ENCODE assay signal across 8 mouse cellular contexts in genomic region chr17:83215529-83216244, GRCm38 (mm10). TPM values are rescaled to one million over a fixed set of nuclear protein-coding genes. Genes with fewer than 3 reads are reported as not detected.
DNase-seq lines count a peak whose midpoint lies in the region; ATAC-seq and TF ChIP-seq lines count a peak whose summit lies in the region.

No protein-coding gene starts in this region.

- no peaks in the 10 kb centered on the region for H3K36me3 ChIP-seq in liver, adult 2 months (ENCODE audit: control insufficient read depth, insufficient read depth, low read length)
- peaks cover 2% of the 10 kb centered on the region; the same call in 1 of the 2 replicates for H3K36me3 ChIP-seq in forebrain, embryonic 13.5 days (ENCODE audit: poor library complexity, severe bottlenecking)
- peaks cover 7% of the 10 kb centered on the region; the same call in 1 of the 2 replicates for H3K36me3 ChIP-seq in intestine, embryonic 14.5 days (ENCODE audit: control insufficient read depth, insufficient read depth, low read length)
- no peaks in the 10 kb centered on the region for H3K36me3 ChIP-seq in liver, postnatal 0 days (replicated peaks; ENCODE audit: insufficient read depth, low read length)

- no peaks in the 10 kb centered on the region for H3K27me3 ChIP-seq in liver, adult 2 months (ENCODE audit: control insufficient read depth, insufficient read depth, low read length)
- H3K27me3 ChIP-seq in forebrain, embryonic 13.5 days, result peaks cover 10% of the 10 kb centered on the region; the same call in 1 of the 2 replicates
- H3K27me3 ChIP-seq in intestine, embryonic 14.5 days (replicated peaks; ENCODE audit: control insufficient read depth, insufficient read depth, low read length), result no peaks in the 10 kb centered on the region
- peaks cover 5% of the 10 kb centered on the region; the same call in 1 of the 2 replicates for H3K27me3 ChIP-seq in liver, postnatal 0 days (ENCODE audit: insufficient read depth, low read length)

- no peaks in the 10 kb centered on the region for H3K9me3 ChIP-seq in forebrain, embryonic 13.5 days (replicated peaks)
- no peaks in the 10 kb centered on the region for H3K9me3 ChIP-seq in intestine, embryonic 14.5 days (ENCODE audit: control insufficient read depth, low read length)
- no peaks in the 10 kb centered on the region for H3K9me3 ChIP-seq in liver, postnatal 0 days (ENCODE audit: low read length)

- DNase-seq in liver, adult 2 months (ENCODE audit: extremely low read depth, low read depth, low spot score), result no peak
- no peak for DNase-seq in liver
- peak; percentile 46 to 66 for DNase-seq in adrenal gland, postnatal 36 days
- DNase-seq in intestine, embryonic 14.5 days (ENCODE audit: low spot score), result no peak
- no peak for DNase-seq in liver, postnatal 0 days
- DNase-seq in right cerebral cortex, adult 18-20 months, result peak; percentile 22
- no peak for DNase-seq in ovary, postnatal 10 days (ENCODE audit: low spot score)

- peak overlapping the region; percentile 74 for H3K27ac ChIP-seq in liver, adult 2 months (replicated peaks; ENCODE audit: insufficient read depth, low read depth, low read length)
- peak overlapping the region; percentile 90 for H3K27ac ChIP-seq in forebrain, embryonic 13.5 days
- peak overlapping the region; percentile 84 for H3K27ac ChIP-seq in intestine, embryonic 14.5 days (ENCODE audit: low read depth)
- H3K27ac ChIP-seq in liver, postnatal 0 days (ENCODE audit: low read depth), result peak overlapping the region; percentile 80

- no peak for TF ChIP-seq EP300 in liver, postnatal 0 days (IDR thresholded peaks at IDR 0.05; ENCODE audit: low read depth)

- H3K4me2 ChIP-seq in forebrain, embryonic 13.5 days, result peak overlapping the region; percentile 91
- peak overlapping the region; percentile 89 for H3K4me2 ChIP-seq in intestine, embryonic 14.5 days (ENCODE audit: low read length)
- peak overlapping the region; percentile 80 for H3K4me2 ChIP-seq in liver, postnatal 0 days (ENCODE audit: low read depth, low read length)

- no peak for TF ChIP-seq CTCF in liver, adult 2 months (IDR thresholded peaks at IDR 0.05; ENCODE audit: low read depth, low read length)
- no peak for TF ChIP-seq CTCF in liver, postnatal 0 days (IDR thresholded peaks at IDR 0.05; ENCODE audit: low read depth)

- ATAC-seq in forebrain, embryonic 13.5 days, result peak; percentile 43
- peak; percentile 19 for ATAC-seq in intestine, embryonic 14.5 days (replicated peaks; ENCODE audit: low FRiP score, low TSS enrichment, low read depth)
- ATAC-seq in liver, postnatal 0 days, result peak; percentile 7

- peak overlapping the region; percentile 91 for H3K9ac ChIP-seq in liver, adult 2 months (ENCODE audit: low read depth, low read length)
- peak overlapping the region; percentile 95 for H3K9ac ChIP-seq in forebrain, embryonic 13.5 days
- peak overlapping the region; percentile 98 for H3K9ac ChIP-seq in intestine, embryonic 14.5 days (ENCODE audit: low read length)
- peak overlapping the region; percentile 81 for H3K9ac ChIP-seq in liver, postnatal 0 days (replicated peaks)

- H3K79me2 ChIP-seq in liver, adult 2 months (ENCODE audit: control insufficient read depth, insufficient read depth, low read length), result peaks cover 19% of the 10 kb centered on the region

- 1% methylated on average over 77 of the region's 80 CpGs for WGBS in liver, adult 2 months
- WGBS in forebrain, embryonic 13.5 days, result under 1% methylated on average over 69 of the region's 80 CpGs
- WGBS in intestine, embryonic 14.5 days, result 1% methylated on average over 79 of the region's 80 CpGs
- 1% methylated on average over 57 of the region's 80 CpGs for WGBS in liver, postnatal 0 days (ENCODE audit: insufficient replicate concordance)

- H3K4me3 ChIP-seq in liver, adult 2 months (ENCODE audit: insufficient read depth, low read depth, low read length), result peak overlapping the region; percentile 80
- peak overlapping the region; percentile 77 for H3K4me3 ChIP-seq in forebrain, embryonic 13.5 days
- peak overlapping the region; percentile 89 for H3K4me3 ChIP-seq in intestine, embryonic 14.5 days (ENCODE audit: low read depth, low read length)
- H3K4me3 ChIP-seq in liver, postnatal 0 days (ENCODE audit: low read depth, low read length), result peak overlapping the region; percentile 68

- peaks cover 51% of the 10 kb centered on the region for H3K4me1 ChIP-seq in liver, adult 2 months (ENCODE audit: control insufficient read depth, insufficient read depth, low read length)
- H3K4me1 ChIP-seq in forebrain, embryonic 13.5 days, result peaks cover 59% of the 10 kb centered on the region
- peaks cover 54% of the 10 kb centered on the region for H3K4me1 ChIP-seq in intestine, embryonic 14.5 days (replicated peaks; ENCODE audit: control insufficient read depth, insufficient read depth, low read length)
- peaks cover 37% of the 10 kb centered on the region for H3K4me1 ChIP-seq in liver, postnatal 0 days (ENCODE audit: insufficient read depth)

- no peak for TF ChIP-seq POLR2A in liver, adult 2 months (IDR thresholded peaks at IDR 0.05; ENCODE audit: extremely low read depth, insufficient read depth, low read length)

RNA-seq across cellular contexts. Expression of gene Pkdcc, which starts 0.6 kb away (rescaled TPM):
- total RNA-seq in liver, adult 2 months (2014; rRNA removed), result 16.1 and 25.6 TPM in 2 replicates
- 37.2 and 60.8 TPM in 2 replicates for polyA plus RNA-seq in liver, adult 2 months (2012; rRNA removed)
- 100 to 1,000 TPM in 1 of 2 experiments, 10 to 100 TPM in 1; 54.8 to 151 TPM for total RNA-seq in adrenal gland, postnatal 36 days (2021)
- polyA plus RNA-seq in forebrain, embryonic 13.5 days (2015; fragmentation: Nextera tagmentation; extraction: Ambion mirVana), result 6.3 and 7.0 TPM in 2 replicates
- polyA plus RNA-seq in intestine, embryonic 14.5 days (2014; fragmentation: Nextera tagmentation; extraction: Ambion mirVana), result 33.3 and 44.2 TPM in 2 replicates
- 2.5 and 3.6 TPM in 2 replicates for polyA plus RNA-seq in liver, postnatal 0 days (2015; fragmentation: Nextera tagmentation; extraction: Ambion mirVana)

Comparison
In these comparisons a context has a peak if more than half of its experiments do, and no peak if none do; other contexts are left out.
1. DNase-seq: peak in adrenal gland, postnatal 36 days (2 of 2) and right cerebral cortex, adult 18-20 months (single experiment); none in liver, adult 2 months (single experiment), liver (single experiment), intestine, embryonic 14.5 days (single experiment), liver, postnatal 0 days (single experiment) and ovary, postnatal 10 days (single experiment).
2. Peak in every context shown above with its lines, with median percentiles within 50 percentile points of each other: H3K27ac ChIP-seq, H3K4me3 ChIP-seq, H3K9ac ChIP-seq, ATAC-seq and H3K4me2 ChIP-seq.